Mouse (Mus musculus) CH12.LX (cell line): ENCODE results near the gene Ywhab. TPM values are rescaled to one million over a fixed set of nuclear protein-coding genes. Genes with fewer than 3 reads are reported as not detected.

ENCODE experiments used
- DNase-seq: peaks from one replicate; pipeline ENCODE4 v3.0.0-alpha.2; 2013; ENCODE audit errors: extremely low read depth
- H3K27ac ChIP-seq: 2 replicates; pipeline ENCODE4 v1.5.1; 2012; ENCODE audit warnings: low read depth, mild to moderate bottlenecking, control low read depth, moderate library complexity; ENCODE audit not compliant: insufficient read depth
- H3K27me3 ChIP-seq: replicated peaks from 2 replicates; pipeline ENCODE3; 2012; ENCODE audit warnings: inconsistent platforms
- H3K36me3 ChIP-seq, 2 experiments: replicated peaks in 1 of 2; 2 replicates each; pipeline versions ENCODE3 to v1.6.1; 2012; ENCODE audit warnings: inconsistent platforms in 1 of 2, low read length in 1 of 2, mild to moderate bottlenecking in 1 of 2, mixed read lengths in 1 of 2, moderate library complexity in 1 of 2; ENCODE audit not compliant: control insufficient read depth in 1 of 2, insufficient read depth in 1 of 2
- H3K4me1 ChIP-seq, 2 experiments: 2 replicates each; pipeline ENCODE4 v1.6.1; 2012; ENCODE audit warnings: inconsistent platforms in 1 of 2, moderate library complexity in 1 of 2; ENCODE audit not compliant: insufficient read depth in 2 of 2, control insufficient read depth in 1 of 2
- H3K4me2 ChIP-seq: 2 replicates; pipeline ENCODE4 v1.6.1; 2012; ENCODE audit warnings: low read depth, mild to moderate bottlenecking, control low read depth; ENCODE audit not compliant: poor library complexity, insufficient read depth, severe bottlenecking
- H3K4me3 ChIP-seq, 3 experiments: fragments of 150-350 bp in 1 of 3; sonication (generic) in 1 of 3; replicated peaks in 1 of 3; 2 replicates each; pipeline versions ENCODE3 to v1.5.1; 2011 to 2012; ENCODE audit warnings: low read depth in 2 of 3, low read length in 2 of 3, mild to moderate bottlenecking in 2 of 3, moderate library complexity in 2 of 3, control low read depth in 1 of 3, improper control_type of control experiment in 1 of 3, inconsistent platforms in 1 of 3, mixed read lengths in 1 of 3; ENCODE audit not compliant: poor library complexity in 1 of 3
- H3K79me2 ChIP-seq: replicated peaks from 2 replicates; pipeline ENCODE4 v1.6.1; 2012; ENCODE audit warnings: mild to moderate bottlenecking, moderate library complexity; ENCODE audit not compliant: control insufficient read depth, poor library complexity, insufficient read depth, severe bottlenecking; ENCODE audit errors: extremely low read depth
- H3K9ac ChIP-seq: 2 replicates; pipeline ENCODE4 v1.6.1; 2012; ENCODE audit warnings: low read depth, mild to moderate bottlenecking, control low read depth, moderate library complexity; ENCODE audit not compliant: insufficient read depth
- H3K9me3 ChIP-seq: replicated peaks from 2 replicates; pipeline ENCODE3; 2012; ENCODE audit warnings: low read length, inconsistent platforms, mixed read lengths
- BHLHE40 ChIP-seq: IDR thresholded peaks from 2 replicates; pipeline ENCODE4 v1.6.1; 2011; ENCODE audit warnings: mild to moderate bottlenecking, low read depth, low read length, improper control_type of control experiment
- CHD1 ChIP-seq: IDR thresholded peaks from 2 replicates; pipeline ENCODE4 v1.6.1; 2012; ENCODE audit warnings: low read depth, low read length, improper control_type of control experiment, inconsistent platforms
- CHD2 ChIP-seq: IDR thresholded peaks from 2 replicates; pipeline ENCODE4 v1.6.1; 2011; ENCODE audit warnings: low read length, improper control_type of control experiment
- E2F4 ChIP-seq: IDR thresholded peaks from 2 replicates; pipeline ENCODE4 v1.6.1; 2011; ENCODE audit warnings: low read depth, low read length, improper control_type of control experiment; ENCODE audit not compliant: insufficient replicate concordance
- ELF1 ChIP-seq: IDR thresholded peaks from 2 replicates; pipeline ENCODE4 v1.6.1; 2014; ENCODE audit warnings: low read depth, mild to moderate bottlenecking, inconsistent platforms, low read length, improper control_type of control experiment
- EP300 ChIP-seq: IDR thresholded peaks from 2 replicates; pipeline ENCODE4 v1.6.1; 2011; ENCODE audit warnings: low read length, improper control_type of control experiment
- ETS1 ChIP-seq: conservative IDR thresholded peaks from 2 replicates; pipeline ENCODE4 v1.6.1; 2012; ENCODE audit warnings: low read depth, mild to moderate bottlenecking, inconsistent platforms, low read length, improper control_type of control experiment, moderate library complexity
- IRF4 ChIP-seq: IDR thresholded peaks from 2 replicates; pipeline ENCODE4 v1.6.1; 2014; ENCODE audit warnings: low read depth, mild to moderate bottlenecking, inconsistent platforms, low read length, improper control_type of control experiment
- MAX ChIP-seq: IDR thresholded peaks from 2 replicates; pipeline ENCODE4 v1.6.1; 2011; ENCODE audit warnings: low read length, improper control_type of control experiment
- MYC ChIP-seq: IDR thresholded peaks from 2 replicates; pipeline ENCODE4 v1.6.1; 2011; ENCODE audit warnings: low read depth, mild to moderate bottlenecking, improper control_type of control experiment, low read length
- NRF1 ChIP-seq: IDR thresholded peaks from 2 replicates; pipeline ENCODE4 v1.6.1; 2014; ENCODE audit warnings: low read depth, mild to moderate bottlenecking, inconsistent platforms, low read length, improper control_type of control experiment, moderate library complexity
- PAX5 ChIP-seq: IDR thresholded peaks from 2 replicates; pipeline ENCODE4 v1.6.1; 2012; ENCODE audit warnings: low read length, inconsistent platforms, mixed read lengths
- POLR2AphosphoS2 ChIP-seq: IDR thresholded peaks from 2 replicates; pipeline ENCODE4 v1.6.1; 2011; ENCODE audit warnings: low read depth, low read length, improper control_type of control experiment
- RCOR1 ChIP-seq: conservative IDR thresholded peaks from 2 replicates; pipeline ENCODE4 v1.6.1; 2012; ENCODE audit warnings: low read depth, mild to moderate bottlenecking, inconsistent platforms, low read length, improper control_type of control experiment
- SIN3A ChIP-seq: IDR thresholded peaks from 2 replicates; pipeline ENCODE4 v1.6.1; 2012; ENCODE audit warnings: low read length, improper control_type of control experiment, inconsistent platforms
- TBP ChIP-seq: conservative IDR thresholded peaks from 2 replicates; pipeline ENCODE4 v1.6.1; 2011; ENCODE audit warnings: low read depth, low read length, improper control_type of control experiment
- TCF12 ChIP-seq: IDR thresholded peaks from 2 replicates; pipeline ENCODE4 v1.6.1; 2014; ENCODE audit warnings: low read depth, mild to moderate bottlenecking, inconsistent platforms, low read length, improper control_type of control experiment
- UBTF ChIP-seq: IDR thresholded peaks from 2 replicates; pipeline ENCODE4 v1.6.1; 2012; ENCODE audit warnings: low read depth, mild to moderate bottlenecking, inconsistent platforms, low read length, improper control_type of control experiment, moderate library complexity
- USF1 ChIP-seq: IDR thresholded peaks from 2 replicates; pipeline ENCODE4 v1.6.1; 2014; ENCODE audit warnings: low read depth, mild to moderate bottlenecking, inconsistent platforms, low read length, improper control_type of control experiment
- ZC3H11A ChIP-seq: IDR thresholded peaks from 2 replicates; pipeline ENCODE4 v1.6.1; 2012; ENCODE audit warnings: low read depth, mild to moderate bottlenecking, inconsistent platforms, low read length, improper control_type of control experiment
- ZKSCAN1 ChIP-seq: IDR thresholded peaks from 2 replicates; pipeline ENCODE4 v1.6.1; 2012; ENCODE audit warnings: low read depth, inconsistent platforms, low read length, improper control_type of control experiment, borderline replicate concordance
- ZMIZ1 ChIP-seq: IDR thresholded peaks from 2 replicates; pipeline ENCODE4 v1.6.1; 2012; ENCODE audit warnings: low read depth, mild to moderate bottlenecking, inconsistent platforms, low read length, improper control_type of control experiment
- ZNF384 ChIP-seq: IDR thresholded peaks from 2 replicates; pipeline ENCODE4 v1.6.1; 2012; ENCODE audit warnings: low read depth, low read length, improper control_type of control experiment, inconsistent platforms
- dilution Hi-C: fragments of 300-500 bp; cut with MboI; formaldehyde crosslinking; loops from 2 replicates; pipeline ENCODE4 v1.14.3; 2020; ENCODE audit warnings: low sequenced_read_pairs; ENCODE audit not compliant: extremely low pct_unique_long_range_greater_than_20kb, extremely low pct_ligation_motif_present
- in situ Hi-C: fragments of 300-500 bp; cut with MboI; formaldehyde crosslinking; loops from 3 replicates; pipeline ENCODE4 v1.14.3; 2019; ENCODE audit warnings: low sequenced_read_pairs, low pct_ligation_motif_present, low pct_unique_long_range_greater_than_20kb, mixed read lengths
- polyA plus RNA-seq: library from polyadenylated mRNA; unstranded; fragments of >175 nt; gene quantifications from 2 replicates; pipeline ENCODE4 v1.2.1, GENCODE M21; 2012; ENCODE audit warnings: low read depth; ENCODE audit not compliant: insufficient read length
- total RNA-seq, 2 experiments: library from RNA; depleted of rRNA; stranded (reverse); fragments of 300-350 nt in 1 of 2; fragments of >200 nt in 1 of 2; gene quantifications; 2 replicates each; pipeline ENCODE4 v1.2.3; 2012 to 2014

Gene Ywhab
- total and polyA plus RNA-seq, 3 experiments, result 41.6 to 159 (median 59.8) TPM

DNA sequence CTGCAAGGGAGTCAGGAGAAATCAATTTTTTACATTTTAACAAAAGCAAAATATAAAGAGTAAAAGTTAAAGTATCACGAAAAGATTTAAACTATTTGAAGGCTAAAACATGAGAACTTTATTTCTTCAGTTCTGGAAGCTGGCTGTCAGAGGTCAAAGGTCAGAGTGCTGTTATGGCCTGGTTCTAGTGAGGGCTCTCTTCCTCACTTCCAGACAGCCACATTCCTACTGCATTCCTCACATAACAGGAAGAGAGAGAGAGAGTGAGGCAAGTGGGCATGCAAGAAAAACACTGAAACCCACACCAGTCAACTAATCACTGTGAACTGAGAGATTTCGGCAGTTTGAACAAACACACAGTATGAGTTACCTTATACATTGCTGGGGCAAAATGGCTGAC is 20.7 kb upstream of the Ywhab start:
- H3K27ac ChIP-seq, result no peak overlapping the region
- no peaks in the 10 kb centered on the region for H3K36me3 ChIP-seq
- dilution Hi-C loops, result no loop called here
- no peak for DNase-seq
- H3K79me2 ChIP-seq, result no peaks in the 10 kb centered on the region
- H3K4me1 ChIP-seq, result no peaks in the 10 kb centered on the region
- no peak overlapping the region for H3K9ac ChIP-seq
- H3K27me3 ChIP-seq, result peaks cover 21% of the 10 kb centered on the region
- in situ Hi-C loops, result loop anchor here (25.0 kb wide), 1 partner anchor 112 kb away; the partner anchor contains the start of gene Kcnk15
- no peak overlapping the region for H3K4me2 ChIP-seq
- H3K9me3 ChIP-seq, result peaks cover 19% of the 10 kb centered on the region
- no peak overlapping the region for H3K4me3 ChIP-seq
- TF ChIP-seq NRF1, result no peak
- no peak for TF ChIP-seq CHD2
- TF ChIP-seq RCOR1, result no peak
- no peak for TF ChIP-seq USF1
- TF ChIP-seq POLR2AphosphoS2, result no peak
- TF ChIP-seq TBP, result no peak
- no peak for TF ChIP-seq MYC
- no peak for TF ChIP-seq CHD1
- no peak for TF ChIP-seq IRF4
- TF ChIP-seq ZNF384, result no peak
- TF ChIP-seq TCF12, result no peak
- TF ChIP-seq SIN3A, result no peak
- TF ChIP-seq ZMIZ1, result no peak
- no peak for TF ChIP-seq BHLHE40
- no peak for TF ChIP-seq MAX
- no peak for TF ChIP-seq ZC3H11A
- no peak for TF ChIP-seq UBTF
- no peak for TF ChIP-seq PAX5

DNA sequence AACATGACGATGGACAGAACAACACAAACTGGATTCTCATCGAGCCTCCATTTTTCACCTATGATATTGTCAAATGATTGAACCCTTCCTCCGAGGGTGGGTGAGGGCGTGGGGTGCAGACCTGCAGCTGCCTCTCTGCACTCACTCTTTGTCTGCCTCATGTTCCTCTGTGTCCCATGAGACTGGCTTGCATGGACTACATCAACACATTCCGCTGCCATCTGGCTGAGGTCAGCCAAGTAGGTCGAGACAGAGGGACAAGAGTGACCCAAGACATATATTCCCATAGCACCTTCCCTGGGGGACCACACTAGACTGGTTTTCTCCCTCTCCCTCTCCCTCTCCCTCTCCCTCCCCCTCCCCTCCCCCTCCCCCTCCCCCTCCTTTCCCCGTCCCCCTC is 18.3 kb upstream of the Ywhab start:
- no peak overlapping the region for H3K4me3 ChIP-seq
- peaks cover 18% of the 10 kb centered on the region for H3K9me3 ChIP-seq
- no peak overlapping the region for H3K9ac ChIP-seq
- in situ Hi-C loops, result no loop called here
- DNase-seq, result no peak
- TF ChIP-seq MAX (no peak), ELF1 (no peak), ZNF384 (no peak), E2F4 (no peak), TBP (no peak), CHD1 (no peak), MYC (no peak), ZKSCAN1 (no peak), ETS1 (no peak), EP300 (no peak)
- H3K4me1 ChIP-seq, result peaks cover 0 to 3% of the 10 kb centered on the region in 2 experiments; a peak in 1 of 4 replicates
- dilution Hi-C loops, result no loop called here
- no peak overlapping the region for H3K4me2 ChIP-seq
- H3K27me3 ChIP-seq, result peaks cover 15% of the 10 kb centered on the region
- H3K27ac ChIP-seq, result no peak overlapping the region
- no peaks in the 10 kb centered on the region for H3K79me2 ChIP-seq
- H3K36me3 ChIP-seq, result no peaks in the 10 kb centered on the region
